Mouse (Mus musculus) adipocyte (in vitro differentiated cells): ENCODE data around the gene Stard13.

Source experiments
- DNase-seq: peaks from one replicate; pipeline ENCODE4 v3.0.0-alpha.2; 2016; ENCODE audit warnings: low spot score

The Stard13 gene

DNA sequence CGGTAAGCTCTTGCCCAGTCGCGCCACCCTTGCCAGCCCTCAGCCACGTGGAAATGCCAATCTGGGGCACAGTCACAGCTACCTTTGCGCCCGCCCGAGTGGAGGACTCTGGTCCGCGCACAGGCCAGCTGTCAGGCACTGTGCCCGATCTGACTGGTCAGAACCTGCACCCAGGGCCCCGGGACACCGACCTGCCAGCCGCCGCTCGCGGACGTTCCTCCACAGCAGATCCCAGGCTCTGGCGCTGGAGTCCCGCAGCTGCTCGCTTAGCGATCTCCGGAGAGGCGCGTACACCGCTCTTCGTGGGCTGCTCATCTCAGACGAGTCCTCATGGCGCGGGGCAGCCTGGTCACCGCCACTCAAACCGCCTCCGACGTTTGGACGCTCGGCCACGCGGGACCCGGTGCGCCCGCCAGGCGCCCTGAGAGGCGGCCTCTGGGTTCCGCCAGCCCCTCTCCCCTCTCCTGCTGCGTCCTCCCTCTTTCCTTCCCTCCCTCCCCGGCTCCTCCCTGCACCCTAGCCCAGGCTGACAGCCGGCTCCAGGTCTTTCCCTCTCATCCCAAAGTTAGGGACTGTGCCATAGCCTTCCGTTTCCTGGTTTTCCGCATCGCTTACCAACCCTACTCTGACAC is at the start of gene Stard13:
Gene Stard13 (minus strand): TSS at position 437 of the 632 bp plus-strand sequence.
- DNase-seq, result no peak

DNA sequence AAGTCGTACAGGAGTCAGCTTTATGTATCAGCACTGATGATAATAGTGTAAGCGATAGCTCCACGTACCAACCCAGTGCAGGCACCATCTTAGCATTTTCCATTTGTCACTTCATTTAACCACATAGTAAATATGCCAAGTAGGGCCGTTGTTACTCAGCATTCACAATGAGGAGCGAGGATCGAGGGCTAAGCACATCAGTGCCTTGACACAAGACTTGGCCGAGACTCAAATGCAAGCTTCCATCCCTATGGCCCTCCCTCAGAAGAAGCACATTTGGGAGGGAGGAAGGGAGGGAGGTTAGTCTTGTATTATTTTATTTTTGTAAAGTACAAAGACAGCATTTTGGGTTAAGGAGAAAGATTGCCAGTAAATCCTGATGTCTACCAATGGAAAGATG is 45.9 kb upstream of the Stard13 start:
- DNase-seq, result no peak

- DNase-seq, result no peak
Observed at GRCm38 (mm10) chr5:151277927-151278326, 44.3 kb upstream of the Stard13 start.

- no peak for DNase-seq
Observed at GRCm38 (mm10) chr5:151275986-151276385, 42.4 kb upstream of the Stard13 start.

- DNase-seq, result no peak
Observed at GRCm38 (mm10) chr5:151274265-151274664, 40.6 kb upstream of the Stard13 start.

- no peak for DNase-seq
Observed at GRCm38 (mm10) chr5:151270815-151271214, 37.2 kb upstream of the Stard13 start.

GRCm38 (mm10) chr5:151266896-151267634 is 33.4 kb upstream of the Stard13 start:
- DNase-seq, result no peak

- no peak for DNase-seq
Observed at GRCm38 (mm10) chr5:151261558-151261957, 27.9 kb upstream of the Stard13 start.

GRCm38 (mm10) chr5:151252213-151252612 is 18.6 kb upstream of the Stard13 start:
- no peak for DNase-seq

DNA sequence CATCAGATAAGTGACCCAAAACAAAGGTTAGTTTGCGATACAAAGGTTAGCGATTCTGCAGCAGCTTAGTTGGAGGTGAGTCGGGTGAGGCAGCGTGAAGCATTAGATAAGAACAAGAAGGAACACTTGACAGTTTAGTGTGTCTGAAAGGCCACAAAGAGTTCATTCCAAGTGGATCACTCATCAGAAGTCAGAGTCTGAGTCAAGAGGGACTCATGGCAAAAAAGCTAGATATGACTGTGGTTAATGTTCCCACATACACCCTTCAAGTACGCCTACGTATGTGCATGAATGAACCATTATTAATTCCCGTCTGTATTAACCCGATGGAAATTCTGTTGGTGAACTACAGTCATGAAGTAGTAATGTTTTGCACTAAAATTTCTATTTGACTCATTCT is 18.0 kb upstream of the Stard13 start:
- no peak for DNase-seq

DNA sequence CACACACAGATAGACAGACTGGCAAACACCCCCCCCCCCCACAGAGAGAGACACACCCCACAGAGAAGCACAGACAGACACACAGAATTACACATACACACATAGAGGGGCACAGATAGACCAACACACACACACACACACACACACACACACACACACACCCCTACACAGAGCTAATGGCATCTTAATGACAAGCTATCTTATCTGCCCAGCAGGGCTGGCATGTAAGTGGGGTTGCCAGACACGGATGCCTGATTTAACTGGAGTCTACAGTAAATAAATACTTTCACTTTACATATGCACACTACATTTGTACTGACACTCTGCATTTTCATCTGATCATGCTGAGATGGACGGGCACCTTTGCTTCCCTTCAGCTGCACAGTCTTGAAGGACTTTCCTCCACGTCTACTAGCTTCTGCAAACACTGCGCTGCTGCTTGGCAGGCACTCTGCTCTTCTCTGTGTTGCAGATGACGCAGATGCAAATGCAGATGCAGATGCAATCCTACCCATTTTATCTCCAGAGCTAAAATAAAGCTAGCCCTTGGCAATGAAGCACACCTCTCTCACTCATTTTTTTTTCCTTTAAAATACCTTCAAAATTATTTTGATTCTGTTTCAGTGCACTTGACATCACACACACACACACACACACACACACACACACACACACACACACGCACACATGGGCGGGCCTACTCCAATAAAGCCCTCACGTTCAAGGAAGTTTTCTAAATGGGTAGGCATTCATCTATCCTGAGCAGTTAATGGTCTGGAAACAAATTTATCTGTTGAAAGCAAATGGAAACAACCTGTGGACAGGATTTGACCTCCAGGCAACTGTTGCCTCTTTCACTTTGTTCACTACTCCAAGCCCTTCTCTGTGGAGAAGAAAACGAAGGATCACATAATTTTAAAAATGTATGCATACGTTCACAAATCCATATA is 15.3 kb upstream of the Stard13 start:
- DNase-seq, result no peak

GRCm38 (mm10) chr5:151248084-151248483 is 14.4 kb upstream of the Stard13 start:
- peak; percentile 33 for DNase-seq

- DNase-seq, result no peak
Observed at GRCm38 (mm10) chr5:151247115-151247875, 13.7 kb upstream of the Stard13 start.

- DNase-seq, result no peak
Observed at GRCm38 (mm10) chr5:151246287-151246686, 12.7 kb upstream of the Stard13 start.

DNA sequence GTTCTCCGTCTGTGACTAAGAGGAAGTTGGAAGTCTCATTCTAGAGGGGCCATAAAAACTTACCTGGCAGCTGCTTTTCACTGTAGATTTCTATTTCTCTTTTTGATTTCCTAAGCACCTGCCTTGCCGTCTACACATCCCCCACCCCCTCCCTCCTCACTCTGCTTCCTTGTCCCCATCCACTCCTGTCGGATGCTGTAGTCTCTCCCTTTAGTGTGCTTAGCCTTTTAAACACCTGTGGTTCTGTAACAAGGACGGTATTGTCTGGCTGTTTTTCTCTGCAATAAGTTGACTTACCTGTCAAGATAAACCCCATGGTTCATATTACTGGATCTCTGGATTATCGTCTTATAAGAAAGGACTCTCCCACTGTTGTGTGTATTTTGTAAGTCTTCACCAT is 11.9 kb upstream of the Stard13 start:
- DNase-seq, result no peak

DNA sequence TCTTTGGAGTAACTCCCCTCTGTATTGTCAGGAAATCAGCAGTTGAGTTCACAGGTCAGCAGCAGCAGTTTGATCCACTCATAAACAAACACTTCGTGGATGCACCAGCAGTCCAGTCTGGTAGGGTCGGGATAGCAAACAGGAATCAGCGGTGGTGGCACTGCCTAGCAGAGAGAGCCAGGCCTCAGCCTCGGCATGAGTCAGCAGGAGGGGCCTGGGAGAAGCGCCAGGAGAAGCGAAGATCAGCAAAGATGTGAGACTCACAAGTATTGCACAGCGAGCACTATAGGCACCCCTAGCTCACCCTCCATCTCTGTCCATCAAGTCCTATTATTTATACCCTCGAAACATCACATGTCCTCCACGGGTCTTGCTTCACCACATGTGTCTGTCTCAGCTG is 5.1 kb upstream of the Stard13 start:
- no peak for DNase-seq

- DNase-seq, result no peak
Observed at GRCm38 (mm10) chr5:151236411-151236810, 2.8 kb upstream of the Stard13 start.

DNA sequence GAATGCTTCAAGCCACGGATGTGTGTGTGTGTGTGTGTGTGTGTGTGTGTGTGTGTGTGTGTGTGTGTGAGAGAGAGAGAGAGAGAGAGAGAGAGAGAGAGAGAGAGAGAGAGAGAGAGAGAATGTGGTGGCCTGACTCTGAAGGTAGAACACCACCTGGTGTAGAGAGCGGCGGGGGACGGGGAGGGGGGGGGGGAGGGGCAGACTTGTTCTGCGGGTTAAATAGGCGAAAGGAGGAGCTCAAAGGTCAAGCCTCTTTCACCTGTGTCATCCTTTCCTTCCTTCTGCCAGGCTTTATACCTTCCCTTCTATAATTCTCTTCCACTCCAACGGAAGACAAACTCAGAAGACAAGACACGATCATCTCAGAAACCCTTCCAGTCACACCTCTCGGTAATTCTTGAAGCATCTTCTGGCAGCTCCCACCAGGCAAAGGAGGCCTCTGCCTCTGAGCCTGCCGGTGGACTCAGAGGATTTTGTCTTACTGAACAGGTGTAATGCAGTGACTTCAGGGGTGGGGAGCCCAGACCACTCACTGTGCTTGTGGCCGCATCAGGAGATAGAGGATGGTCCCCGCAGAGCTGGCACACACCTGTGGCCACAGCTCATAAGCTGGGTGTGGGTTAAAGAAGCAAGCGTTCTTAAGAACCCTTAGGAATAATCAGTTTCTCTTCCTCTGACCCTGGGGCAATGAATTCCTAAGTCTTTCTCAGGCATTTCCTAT is 898 bp downstream of the Stard13 start:
- no peak for DNase-seq

- peak; percentile 56 for DNase-seq
Observed at GRCm38 (mm10) chr5:151231861-151232260, 1.8 kb downstream of the Stard13 start.

DNA sequence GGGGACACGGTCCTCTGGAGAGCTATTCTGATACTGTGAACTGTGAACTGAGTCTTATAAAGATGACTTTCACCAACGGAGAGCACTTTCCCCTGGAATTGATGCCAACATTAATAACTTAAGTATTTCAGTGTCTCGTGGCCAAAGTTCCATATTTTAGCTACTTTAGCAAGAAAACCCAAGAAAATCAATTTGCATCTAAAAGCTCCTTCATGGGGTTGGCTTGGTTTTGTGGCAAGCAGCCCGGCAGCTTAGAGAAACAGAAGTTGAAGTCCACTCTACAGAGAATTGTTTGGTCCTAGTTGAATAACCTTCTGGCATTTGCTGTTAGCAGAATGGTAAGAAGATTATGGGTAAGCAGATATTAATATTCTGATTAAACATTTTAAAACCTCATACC is 2.2 kb downstream of the Stard13 start:
- peak; percentile 88 for DNase-seq

DNA sequence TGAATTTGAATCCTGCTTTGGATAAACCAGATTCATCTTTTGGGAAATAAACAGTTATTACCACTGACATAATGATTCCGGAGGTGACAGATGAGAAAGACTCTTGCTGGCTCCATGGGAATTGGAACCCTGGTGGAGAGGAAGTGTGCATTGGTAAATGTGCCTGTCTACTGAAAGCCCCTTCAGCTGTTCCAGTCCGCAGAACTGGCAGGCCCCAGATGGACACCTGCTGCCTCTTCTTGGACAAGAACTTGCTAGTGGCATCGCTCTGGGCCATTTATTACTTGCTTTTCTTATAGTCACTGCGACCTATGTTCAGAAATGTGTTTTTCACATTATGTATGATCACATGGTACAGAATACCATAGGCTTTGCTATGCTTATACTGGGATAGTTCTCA is 3.2 kb downstream of the Stard13 start:
- DNase-seq, result no peak
